Comparison of ENCODE assay signal across 14 mouse cellular contexts in the genomic region with DNA sequence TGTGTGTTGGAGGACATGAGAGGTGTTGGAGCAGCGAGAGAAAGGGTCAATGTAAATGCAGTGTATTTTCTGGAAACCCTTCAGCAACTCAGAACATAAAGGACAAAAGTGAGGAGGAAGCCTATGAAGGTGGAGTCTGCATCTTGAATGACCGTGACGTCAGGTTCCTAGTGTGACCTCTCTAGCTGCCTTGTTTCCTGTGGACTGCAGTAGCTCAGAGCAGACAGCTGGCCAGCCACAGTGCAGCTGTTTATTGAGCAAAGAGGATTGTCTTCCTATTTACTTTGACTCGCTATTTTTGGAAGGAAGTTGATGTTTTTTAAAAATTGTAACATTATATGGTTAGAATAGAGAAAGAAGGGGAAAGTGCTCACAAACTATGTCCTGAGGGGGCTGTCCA.
DNase-seq lines count a peak whose midpoint lies in the region; ATAC-seq and TF ChIP-seq lines count a peak whose summit lies in the region.
"Had no signal": no experiment of that assay in that cellular context is flagged by ENCODE, and none has a peak within 500 bp of the region (broad histone marks: within the 10 kb centered on the region; RNA-seq: fewer than 3 reads in every experiment).

No protein-coding gene starts in this region.

- H3K27ac ChIP-seq in bone marrow macrophage, adult 2 months (ENCODE audit: insufficient read depth, low read depth, low read length) = peak overlapping the region; percentile 51
- H3K27ac ChIP-seq in kidney, postnatal 0 days = no peak overlapping the region
- no peak overlapping the region for H3K27ac ChIP-seq in lung, postnatal 0 days (ENCODE audit: low read length)

- H3K36me3 ChIP-seq in kidney, postnatal 0 days (ENCODE audit: insufficient read depth, low read length) = no peaks in the 10 kb centered on the region
- H3K36me3 ChIP-seq in lung, postnatal 0 days (ENCODE audit: insufficient read depth, low read length) = no peaks in the 10 kb centered on the region

- H3K9ac ChIP-seq in kidney, postnatal 0 days (ENCODE audit: low read depth, low read length) = no peak overlapping the region
- H3K9ac ChIP-seq in lung, postnatal 0 days (replicated peaks; ENCODE audit: low read depth) = no peak overlapping the region

- no peaks in the 10 kb centered on the region for H3K9me3 ChIP-seq in kidney, postnatal 0 days (replicated peaks; ENCODE audit: low read length)
- H3K9me3 ChIP-seq in lung, postnatal 0 days (ENCODE audit: low read length) = no peaks in the 10 kb centered on the region

- H3K4me2 ChIP-seq in kidney, postnatal 0 days (ENCODE audit: low read length) = no peak overlapping the region
- H3K4me2 ChIP-seq in lung, postnatal 0 days (replicated peaks; ENCODE audit: low read depth, low read length) = no peak overlapping the region
- H3K4me2 ChIP-seq: liver, embryonic 11.5 days had no signal

- TF ChIP-seq CTCF in bone marrow macrophage, adult 2 months (IDR thresholded peaks at IDR 0.05; ENCODE audit: low read depth, low read length) = no peak
- no peak for TF ChIP-seq CTCF in kidney, postnatal 0 days (IDR thresholded peaks at IDR 0.05; ENCODE audit: low read depth)
- TF ChIP-seq CTCF in lung, postnatal 0 days (IDR thresholded peaks at IDR 0.05) = no peak

- intact Hi-C loops in heart, postnatal 25 days (cut with DNase I) = no loop called here

- TF ChIP-seq POLR2A in bone marrow macrophage, adult 2 months (IDR thresholded peaks at IDR 0.05; ENCODE audit: borderline replicate concordance, low read depth, low read length) = no peak

- H3K4me3 ChIP-seq in bone marrow macrophage, adult 2 months (ENCODE audit: insufficient read depth, low read length) = no peak overlapping the region
- no peak overlapping the region for H3K4me3 ChIP-seq in kidney, postnatal 0 days (replicated peaks; ENCODE audit: low read depth, low read length)
- no peak overlapping the region for H3K4me3 ChIP-seq in lung, postnatal 0 days (ENCODE audit: low read depth, low read length)

- H3K4me1 ChIP-seq in bone marrow macrophage, adult 2 months (ENCODE audit: control insufficient read depth, insufficient read depth, low read length) = peaks cover 57% of the 10 kb centered on the region
- peaks cover 5% of the 10 kb centered on the region; the same call in 1 of the 2 replicates for H3K4me1 ChIP-seq in kidney, postnatal 0 days (replicated peaks; ENCODE audit: insufficient read depth, low read length)
- H3K4me1 ChIP-seq in lung, postnatal 0 days (ENCODE audit: insufficient read depth, low read depth, low read length) = no peaks in the 10 kb centered on the region

- no peak for ATAC-seq in kidney, postnatal 0 days (replicated peaks; ENCODE audit: low FRiP score, low read depth)
- peak; percentile 85 for ATAC-seq in lung, postnatal 0 days
- ATAC-seq: CD4-positive, CD25-positive, alpha-beta regulatory T cell, adult 4 months; forebrain, embryonic 16.5 days had no signal

- peak; percentile 17 for DNase-seq in heart, postnatal 4 days
- DNase-seq in heart, postnatal 25 days (ENCODE audit: low spot score) = no peak
- DNase-seq in kidney, postnatal 0 days (ENCODE audit: low spot score) = peak; percentile 86
- peak; percentile 78 for DNase-seq in lung, postnatal 0 days (ENCODE audit: low spot score)
- DNase-seq in T-cell, adult 2 months (ENCODE audit: low spot score) = no peak
- DNase-seq in B cell, adult 2 months = no peak
- no peak for DNase-seq in cerebellum, adult 11 months
- DNase-seq: cerebellum, postnatal 10 days; gastrocnemius, postnatal 36 days; thymus, postnatal 36 days had no signal

- 31% methylated on average over 4 of the region's 4 CpGs for WGBS in kidney, postnatal 0 days
- 28% methylated on average over 4 of the region's 4 CpGs for WGBS in lung, postnatal 0 days

- no peaks in the 10 kb centered on the region for H3K27me3 ChIP-seq in kidney, postnatal 0 days (ENCODE audit: insufficient read depth, low read length)
- H3K27me3 ChIP-seq in lung, postnatal 0 days (replicated peaks; ENCODE audit: insufficient read depth, low read length) = no peaks in the 10 kb centered on the region; the same call in 1 of the 2 replicates

- no peak for TF ChIP-seq EP300 in lung, postnatal 0 days (IDR thresholded peaks at IDR 0.05)

Comparison
In these comparisons a context has a peak if more than half of its experiments do, and no peak if none do; other contexts are left out.
1. DNase-seq: peak in heart, postnatal 4 days (single experiment), kidney, postnatal 0 days (single experiment) and lung, postnatal 0 days (single experiment); none in heart, postnatal 25 days (single experiment), T-cell, adult 2 months (single experiment), B cell, adult 2 months (0 of 2) and cerebellum, adult 11 months (single experiment).